ENCODE assay signal across 14 mouse cellular contexts in genomic region chr9:100984381-100985310, GRCm38 (mm10).
"Had no signal": no experiment of that assay in that cellular context is flagged by ENCODE, and none has a peak within 500 bp of the region (broad histone marks: within the 10 kb centered on the region; RNA-seq: fewer than 3 reads in every experiment).

No protein-coding gene starts in this region.

- H3K9ac ChIP-seq: limb, embryonic 15.5 days; liver, embryonic 12.5 days; lung, embryonic 14.5 days; midbrain, embryonic 15.5 days; neural tube, embryonic 13.5 days had no signal

- H3K4me2 ChIP-seq: limb, embryonic 15.5 days; liver, embryonic 12.5 days; lung, embryonic 14.5 days; midbrain, embryonic 15.5 days; neural tube, embryonic 13.5 days had no signal

- H3K4me1 ChIP-seq: midbrain, embryonic 10.5 days; midbrain, embryonic 15.5 days; neural tube, embryonic 13.5 days had no signal

- H3K4me3 ChIP-seq: limb, embryonic 15.5 days; liver, embryonic 12.5 days; midbrain, embryonic 10.5 days; midbrain, embryonic 15.5 days; neural tube, embryonic 13.5 days had no signal

- H3K9me3 ChIP-seq: limb, embryonic 15.5 days; liver, embryonic 12.5 days; midbrain, embryonic 15.5 days had no signal

- H3K27me3 ChIP-seq: limb, embryonic 15.5 days; liver, embryonic 12.5 days; midbrain, embryonic 15.5 days; neural tube, embryonic 13.5 days had no signal

- DNase-seq: kidney, adult 2 months; kidney, postnatal 25 days; layer of hippocampus, adult 9-11 months; layer of hippocampus, postnatal 36 days; lung, embryonic 14.5 days; lung, postnatal 10 days; lung, postnatal 4 days; right cerebral cortex, postnatal 14 days; thymus, postnatal 36 days had no signal

- ATAC-seq: liver, embryonic 12.5 days; midbrain, embryonic 15.5 days had no signal

- H3K27ac ChIP-seq: limb, embryonic 15.5 days; liver, embryonic 12.5 days; midbrain, embryonic 10.5 days; midbrain, embryonic 15.5 days; neural tube, embryonic 13.5 days had no signal
